Mouse (Mus musculus) left cerebral cortex, adult 2 months (tissue): ENCODE data around the gene Ctnna2. TPM values are rescaled to one million over a fixed set of nuclear protein-coding genes. Genes with fewer than 3 reads are reported as not detected.

Experiments
- DNase-seq, 2 experiments: peaks; one replicate each; pipeline ENCODE4 v3.0.0; 2021 to 2022; ENCODE audit warnings: low spot score in 2 of 2, mixed read lengths in 1 of 2; ENCODE audit errors: extremely low spot score in 1 of 2
- H3K27ac ChIP-seq: fragments of 200-600 bp; 2 replicates; pipeline ENCODE4 v1.8.1; 2022
- H3K4me3 ChIP-seq: fragments of 200-600 bp; 2 replicates; pipeline ENCODE4 v1.8.1; 2022
- CTCF ChIP-seq: fragments of 200-600 bp; IDR thresholded peaks from 2 replicates; pipeline ENCODE4 v1.8.1; 2022; ENCODE audit warnings: antibody characterized with exemption, mild to moderate bottlenecking, moderate library complexity
- intact Hi-C: fragments of 180-260 bp; cut with DNase I; formaldehyde crosslinking; loops from one replicate; pipeline ENCODE4 v1.15.1; 2025
- total RNA-seq, 2 experiments: library from RNA; stranded (reverse); gene quantifications; 2 replicates each; pipeline ENCODE4 v1.2.3; 2021

Ctnna2 gene
- total RNA-seq, 2 experiments from 2014 or later = 112 to 114 TPM

DNA sequence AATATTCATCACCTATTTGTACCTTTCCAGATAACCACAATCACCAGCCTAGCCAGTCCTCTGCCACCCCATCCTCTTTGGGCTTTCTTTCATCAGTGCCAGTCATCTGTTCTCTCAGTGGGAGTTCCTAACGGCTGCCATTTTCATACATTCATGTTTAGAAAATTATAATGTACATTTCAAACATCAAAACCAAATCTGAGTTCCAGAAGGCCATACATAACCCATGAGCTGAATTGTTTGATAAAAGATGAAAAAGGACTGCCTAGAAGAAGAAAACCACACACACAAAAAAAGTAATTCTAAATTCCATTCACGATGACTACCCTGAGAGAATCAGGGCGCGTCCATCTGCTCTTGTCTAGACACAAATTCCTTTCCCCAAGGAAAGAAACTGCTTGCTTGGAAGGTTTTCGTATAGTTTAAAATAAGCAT, 1014.5 kb downstream of the Ctnna2 start:
- intact Hi-C loops = loop anchor here (5.0 kb wide), 1 partner anchor 277 kb away; the partner anchor contains the start of gene Lrrtm1
- TF ChIP-seq CTCF = no peak
- H3K27ac ChIP-seq = peak overlapping the region; percentile 36; the same call in 1 of the 2 replicates

DNA sequence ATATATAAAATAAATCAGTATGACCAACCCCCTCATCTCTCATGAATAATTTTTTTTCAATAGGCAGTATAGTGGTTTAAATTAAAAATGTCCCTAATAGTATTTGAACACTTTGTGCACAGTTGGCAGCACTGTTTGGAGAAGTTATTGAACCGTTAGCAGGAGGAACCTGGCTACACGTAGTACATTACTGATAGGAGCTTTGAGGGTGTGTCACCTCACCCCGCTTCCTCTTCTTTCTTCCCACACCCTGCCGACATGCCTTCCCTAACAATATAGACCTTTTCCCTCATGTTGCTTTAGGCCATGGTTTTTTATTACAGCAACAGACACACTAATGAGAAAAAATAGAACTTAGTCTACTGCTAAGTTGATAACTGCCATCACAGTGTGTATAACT, 1071.4 kb downstream of the Ctnna2 start:
- TF ChIP-seq CTCF = no peak

More for the DNA sequence above, 1014.5 kb downstream of the Ctnna2 start:
- no peak for DNase-seq
- H3K4me3 ChIP-seq = no peak overlapping the region

DNA sequence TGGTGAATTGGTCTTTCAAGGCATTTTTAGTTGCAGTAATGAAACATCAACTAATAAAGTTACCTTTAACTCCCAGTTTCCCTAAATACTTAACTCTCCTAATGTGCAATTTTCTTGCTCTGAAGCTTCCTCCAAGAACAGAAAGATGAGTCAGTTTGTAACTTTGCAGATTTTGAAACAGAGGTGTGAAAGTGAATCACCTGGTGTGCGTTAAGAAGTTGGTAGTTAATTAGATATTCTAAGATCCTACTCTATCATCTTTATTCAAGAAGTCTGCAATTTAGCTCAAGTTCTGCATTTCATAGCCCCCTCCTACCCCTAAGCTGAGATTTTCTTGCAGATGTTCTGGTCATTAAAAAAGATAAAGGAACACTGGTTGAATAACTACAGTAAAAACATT, 1082.3 kb downstream of the Ctnna2 start:
- intact Hi-C loops = no loop called here
- no peak for TF ChIP-seq CTCF
- Histone ChIP-seq H3K27ac (no peak overlapping the region), H3K4me3 (no peak overlapping the region)
- DNase-seq = no peak

More for the DNA sequence above, 1071.4 kb downstream of the Ctnna2 start:
- H3K4me3 ChIP-seq = no peak overlapping the region
- intact Hi-C loops = no loop called here
- H3K27ac ChIP-seq = no peak overlapping the region
- DNase-seq = no peak
